Mouse (Mus musculus): ENCODE data around the gene Krt32.
A peak's percentile ranks its signal among the peaks of the same experiment; 100 is the strongest.

The Krt32 gene

GRCm38 (mm10) chr11:100087861-100088260 is at the start of gene Krt32:
Gene Krt32 (minus strand): TSS chr11:100088226.
- DNase-seq: no peak

GRCm38 (mm10) chr11:100137693-100138092 is 49.7 kb upstream of the Krt32 start:
- DNase-seq: no peak

- DNase-seq: no peak
Measured at GRCm38 (mm10) chr11:100136559-100136958, 48.5 kb upstream of the Krt32 start.

- no peak for DNase-seq
Measured at GRCm38 (mm10) chr11:100135731-100136130, 47.7 kb upstream of the Krt32 start, which contains the start of gene Krt15. Gene Krt15 (minus strand): TSS chr11:100135928.

- no peak for DNase-seq
Measured at GRCm38 (mm10) chr11:100124901-100125300, 36.9 kb upstream of the Krt32 start.

- no peak for DNase-seq
Measured at GRCm38 (mm10) chr11:100121466-100121865, 33.4 kb upstream of the Krt32 start, which contains the start of gene Krt13. Gene Krt13 (minus strand): TSS chr11:100121566.

GRCm38 (mm10) chr11:100120331-100120730 is 32.3 kb upstream of the Krt32 start:
- DNase-seq: peak; percentile 39

- DNase-seq: peak; percentile 58
Measured at GRCm38 (mm10) chr11:100113742-100114029, 25.7 kb upstream of the Krt32 start.

- DNase-seq: no peak
Measured at GRCm38 (mm10) chr11:100112935-100113741, 25.1 kb upstream of the Krt32 start.

- no peak for DNase-seq
Measured at GRCm38 (mm10) chr11:100105576-100106122, 17.6 kb upstream of the Krt32 start, which contains the start of gene Krt36. Gene Krt36 (minus strand): TSS chr11:100105626.

- no peak for DNase-seq
Measured at GRCm38 (mm10) chr11:100102693-100103429, 14.8 kb upstream of the Krt32 start.

GRCm38 (mm10) chr11:100100391-100100790 is 12.4 kb upstream of the Krt32 start:
- DNase-seq: no peak

- no peak for DNase-seq
Measured at GRCm38 (mm10) chr11:100097819-100098218, 9.8 kb upstream of the Krt32 start.

- DNase-seq: no peak
Measured at GRCm38 (mm10) chr11:100096141-100096540, 8.1 kb upstream of the Krt32 start, which contains the start of gene Krt35. Gene Krt35 (minus strand): TSS chr11:100096241.

- no peak for DNase-seq
Measured at GRCm38 (mm10) chr11:100088378-100089025, 476 bp upstream of the Krt32 start.

GRCm38 (mm10) chr11:100073873-100074272 is 14.2 kb downstream of the Krt32 start:
- DNase-seq: peak; percentile 35

- peak; percentile 80 for DNase-seq
Measured at GRCm38 (mm10) chr11:100067293-100068036, 20.6 kb downstream of the Krt32 start.

GRCm38 (mm10) chr11:100066236-100067010 is 21.6 kb downstream of the Krt32 start:
- DNase-seq: no peak

GRCm38 (mm10) chr11:100058875-100059274 is 29.2 kb downstream of the Krt32 start:
- no peak for DNase-seq

- peak; percentile 24 for DNase-seq
Measured at GRCm38 (mm10) chr11:100055686-100056655, 32.1 kb downstream of the Krt32 start.
